Mouse (Mus musculus) kidney, embryonic 15.5 days (tissue): Measurements from ENCODE around the gene Fzr1. TPM values are rescaled to one million over a fixed set of nuclear protein-coding genes. Genes with fewer than 3 reads are reported as not detected.

Source experiments
- ATAC-seq: fragments of 200-750 bp; cut with Nextera tagmentation; replicated peaks from 2 replicates; pipeline ENCODE4 v1.8.0; 2017; ENCODE audit warnings: moderate TSS enrichment; ENCODE audit not compliant: low FRiP score
- H3K27ac ChIP-seq: fragments of 300-500 bp; sonication (generic); 2 replicates; pipeline ENCODE4 v1.5.1; 2015; ENCODE audit warnings: mild to moderate bottlenecking, inconsistent platforms
- H3K27me3 ChIP-seq: fragments of 300-500 bp; sonication (generic); 2 replicates; pipeline ENCODE4 v1.6.1; 2015; ENCODE audit warnings: inconsistent platforms
- H3K36me3 ChIP-seq: fragments of 300-500 bp; sonication (generic); 2 replicates; pipeline ENCODE4 v1.6.1; 2015; ENCODE audit warnings: inconsistent platforms
- H3K4me1 ChIP-seq: fragments of 300-500 bp; sonication (generic); 2 replicates; pipeline ENCODE4 v1.6.1; 2015; ENCODE audit warnings: inconsistent platforms
- H3K4me2 ChIP-seq: fragments of 300-500 bp; sonication (generic); 2 replicates; pipeline ENCODE4 v1.6.1; 2015; ENCODE audit warnings: moderate library complexity, mild to moderate bottlenecking, inconsistent platforms
- H3K4me3 ChIP-seq: fragments of 300-500 bp; sonication (generic); replicated peaks from 2 replicates; pipeline ENCODE4 v1.5.1; 2015; ENCODE audit warnings: mild to moderate bottlenecking, inconsistent platforms
- H3K9ac ChIP-seq: fragments of 300-500 bp; sonication (generic); 2 replicates; pipeline ENCODE4 v1.6.1; 2015; ENCODE audit warnings: mild to moderate bottlenecking, inconsistent platforms
- H3K9me3 ChIP-seq: fragments of 300-500 bp; sonication (generic); replicated peaks from 2 replicates; pipeline ENCODE4 v1.6.1; 2016; ENCODE audit warnings: inconsistent platforms
- WGBS: fragments of 180-500 bp; shearing (Covaris S2); methylation state at CpG from one replicate; pipeline ENCODE4 v1.1.7; 2015; ENCODE audit warnings: mixed read lengths; 5-methylcytosine and 5-hydroxymethylcytosine counted together
- polyA plus RNA-seq: library from polyadenylated mRNA; unstranded; fragments of >200 nt; fragmentation: Nextera tagmentation; extraction: Ambion mirVana; gene quantifications from 2 replicates; pipeline ENCODE4 v1.2.1, GENCODE M21; 2015

The Fzr1 gene
- polyA plus RNA-seq, 1 experiment from 2014 or later: 114 TPM

GRCm38 (mm10) chr10:81413310-81414261, 35.3 kb upstream of the Fzr1 start:
- Histone ChIP-seq H3K27me3 (no peaks in the 10 kb centered on the region), H3K4me1 (peaks cover 100% of the 10 kb centered on the region), H3K36me3 (peaks cover 14% of the 10 kb centered on the region), H3K4me2 (peak overlapping the region; percentile 46), H3K4me3 (peak overlapping the region; percentile 20), H3K9me3 (no peaks in the 10 kb centered on the region), H3K27ac (peak overlapping the region; percentile 84), H3K9ac (0 out of 2 replicates have a peak overlapping the region, but pooled peaks have one; percentile 15)
- 31% methylated on average over 26 of the region's 26 CpGs for WGBS
- peak; percentile 16; the same call in 1 of the 2 replicates for ATAC-seq

DNA sequence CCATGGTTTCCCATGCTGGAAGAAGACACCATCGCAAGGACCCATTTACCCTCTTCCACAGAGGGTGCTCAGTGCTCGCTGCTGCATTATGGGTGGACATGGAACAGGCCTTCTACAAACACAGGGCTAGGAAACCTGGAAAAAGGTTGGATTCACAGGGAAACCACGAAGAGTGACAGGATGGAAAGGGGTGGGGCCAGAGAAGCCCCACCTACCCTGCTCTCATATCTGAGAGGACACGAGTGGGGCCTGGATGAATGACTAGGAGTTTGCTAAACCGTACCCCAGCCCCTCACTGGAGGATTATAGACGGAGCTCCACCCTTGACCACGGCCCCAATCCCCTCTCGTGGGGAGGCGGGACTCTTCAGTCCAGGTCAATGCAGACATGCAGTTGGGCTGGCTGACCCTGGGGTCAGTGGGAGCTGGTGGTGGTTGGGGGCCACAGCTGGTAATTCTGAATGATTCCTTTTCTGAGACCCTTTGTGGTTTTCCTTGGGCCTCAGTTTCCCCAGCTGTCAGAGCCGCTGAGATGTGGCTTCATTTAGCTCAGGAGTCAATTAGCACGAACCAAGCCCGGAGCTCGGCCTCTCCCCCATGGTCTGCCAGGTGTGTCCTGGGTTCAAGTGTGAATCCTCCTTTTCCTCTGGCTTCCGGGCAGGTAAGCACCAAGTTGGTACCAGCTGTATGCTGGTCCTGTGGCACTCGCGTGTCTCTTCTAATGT, 34.4 kb upstream of the Fzr1 start:
- Histone ChIP-seq H3K4me3 (no peak overlapping the region), H3K27ac (peak overlapping the region; percentile 84), H3K36me3 (peaks cover 22% of the 10 kb centered on the region), H3K9ac (no peak overlapping the region), H3K27me3 (no peaks in the 10 kb centered on the region), H3K4me1 (peaks cover 100% of the 10 kb centered on the region), H3K4me2 (no peak overlapping the region), H3K9me3 (no peaks in the 10 kb centered on the region)
- WGBS: 80% methylated on average over 16 of the region's 16 CpGs
- ATAC-seq: no peak

- no peak for ATAC-seq
- Histone ChIP-seq H3K27me3 (no peaks in the 10 kb centered on the region), H3K4me1 (peaks cover 100% of the 10 kb centered on the region), H3K4me2 (0 out of 2 replicates have a peak overlapping the region, but pooled peaks have one; percentile 15), H3K27ac (peak overlapping the region; percentile 84), H3K9ac (no peak overlapping the region), H3K9me3 (no peaks in the 10 kb centered on the region), H3K36me3 (peaks cover 29% of the 10 kb centered on the region), H3K4me3 (no peak overlapping the region)
- 56% methylated on average over 18 of the region's 18 CpGs for WGBS
These were observed 33.4 kb upstream of the Fzr1 start for GRCm38 (mm10) chr10:81411471-81412400.

DNA sequence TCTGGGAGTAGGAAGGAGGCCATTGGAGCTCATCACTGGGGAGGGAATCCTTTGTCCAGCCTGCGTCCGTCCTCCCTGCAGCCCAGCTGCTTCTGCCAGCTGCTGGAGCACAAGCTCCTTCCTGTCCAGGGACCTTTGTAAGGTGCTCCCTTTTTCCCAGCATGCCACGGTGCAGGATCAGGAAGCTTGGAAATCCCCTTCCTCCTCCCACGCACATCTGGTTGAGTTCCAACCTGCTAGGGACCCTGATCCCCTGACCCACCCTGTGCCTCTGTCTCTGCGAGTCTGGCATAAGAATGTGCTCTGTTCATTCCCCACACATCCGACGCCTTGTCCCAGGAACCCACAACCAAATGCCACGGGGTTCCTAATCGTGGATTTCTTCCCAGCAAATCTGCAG, 32.7 kb upstream of the Fzr1 start:
- no peak for ATAC-seq
- Histone ChIP-seq H3K9ac (no peak overlapping the region), H3K4me2 (peak overlapping the region; percentile 37), H3K9me3 (no peaks in the 10 kb centered on the region), H3K27me3 (no peaks in the 10 kb centered on the region), H3K4me3 (no peak overlapping the region), H3K27ac (peak overlapping the region; percentile 84), H3K36me3 (peaks cover 37% of the 10 kb centered on the region), H3K4me1 (peaks cover 97% of the 10 kb centered on the region)
- WGBS: 49% methylated on average over 9 of the region's 9 CpGs

- Histone ChIP-seq H3K27ac (peak overlapping the region; percentile 84), H3K27me3 (no peaks in the 10 kb centered on the region), H3K4me2 (peak overlapping the region; percentile 37), H3K4me1 (peaks cover 95% of the 10 kb centered on the region), H3K4me3 (no peak overlapping the region), H3K36me3 (peaks cover 43% of the 10 kb centered on the region), H3K9me3 (no peaks in the 10 kb centered on the region), H3K9ac (no peak overlapping the region)
- no peak for ATAC-seq
- 59% methylated on average over 4 of the region's 4 CpGs for WGBS
These were observed 32.0 kb upstream of the Fzr1 start for GRCm38 (mm10) chr10:81410350-81410749.

DNA sequence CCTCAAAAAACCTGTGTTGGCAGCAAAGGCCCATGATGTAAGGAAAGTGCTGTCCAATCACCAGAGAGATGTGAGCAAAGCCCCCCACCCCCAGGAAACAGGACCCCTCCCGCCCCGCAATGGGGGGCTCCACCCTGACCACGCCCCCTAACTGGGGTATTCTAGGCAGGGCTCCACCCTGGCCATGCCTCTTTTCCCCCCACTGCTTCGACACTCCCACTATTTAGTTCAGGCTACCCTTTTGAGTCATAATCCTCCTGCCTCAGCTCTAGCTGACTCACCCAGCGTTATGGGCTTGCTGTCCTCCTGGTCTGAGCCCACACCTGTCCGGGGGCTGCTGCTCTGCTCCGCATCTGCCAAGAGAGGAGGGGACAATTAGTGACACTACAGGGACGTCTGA, 31.0 kb upstream of the Fzr1 start:
- WGBS: 22% methylated on average over 8 of the region's 8 CpGs
- Histone ChIP-seq H3K27ac (peak overlapping the region; percentile 84), H3K9me3 (no peaks in the 10 kb centered on the region), H3K4me2 (peak overlapping the region; percentile 37), H3K36me3 (peaks cover 52% of the 10 kb centered on the region), H3K9ac (0 out of 2 replicates have a peak overlapping the region, but pooled peaks have one; percentile 8), H3K4me1 (peaks cover 92% of the 10 kb centered on the region), H3K27me3 (no peaks in the 10 kb centered on the region), H3K4me3 (peak overlapping the region; percentile 10; the same call in 1 of the 2 replicates)
- no peak for ATAC-seq

GRCm38 (mm10) chr10:81408871-81409291, 30.6 kb upstream of the Fzr1 start:
- peak overlapping the region; percentile 37; the same call in 1 of the 2 replicates for H3K4me2 ChIP-seq
- H3K36me3 ChIP-seq: peaks cover 57% of the 10 kb centered on the region
- no peaks in the 10 kb centered on the region for H3K27me3 ChIP-seq
- ATAC-seq: peak; percentile 34
- H3K4me3 ChIP-seq: no peak overlapping the region
- peak overlapping the region; percentile 84 for H3K27ac ChIP-seq
- H3K9ac ChIP-seq: 0 out of 2 replicates have a peak overlapping the region, but pooled peaks have one; percentile 8
- WGBS: 21% methylated on average over 9 of the region's 9 CpGs
- no peaks in the 10 kb centered on the region for H3K9me3 ChIP-seq
- H3K4me1 ChIP-seq: peaks cover 92% of the 10 kb centered on the region

GRCm38 (mm10) chr10:81408424-81408729, 30.1 kb upstream of the Fzr1 start:
- Histone ChIP-seq H3K9me3 (no peaks in the 10 kb centered on the region), H3K27me3 (no peaks in the 10 kb centered on the region), H3K9ac (no peak overlapping the region), H3K4me2 (peak overlapping the region; percentile 37), H3K4me1 (peaks cover 92% of the 10 kb centered on the region), H3K27ac (peak overlapping the region; percentile 84), H3K36me3 (peaks cover 60% of the 10 kb centered on the region), H3K4me3 (no peak overlapping the region)
- no peak for ATAC-seq
- 57% methylated on average over 13 of the region's 13 CpGs for whole genome bisulfite sequencing

DNA sequence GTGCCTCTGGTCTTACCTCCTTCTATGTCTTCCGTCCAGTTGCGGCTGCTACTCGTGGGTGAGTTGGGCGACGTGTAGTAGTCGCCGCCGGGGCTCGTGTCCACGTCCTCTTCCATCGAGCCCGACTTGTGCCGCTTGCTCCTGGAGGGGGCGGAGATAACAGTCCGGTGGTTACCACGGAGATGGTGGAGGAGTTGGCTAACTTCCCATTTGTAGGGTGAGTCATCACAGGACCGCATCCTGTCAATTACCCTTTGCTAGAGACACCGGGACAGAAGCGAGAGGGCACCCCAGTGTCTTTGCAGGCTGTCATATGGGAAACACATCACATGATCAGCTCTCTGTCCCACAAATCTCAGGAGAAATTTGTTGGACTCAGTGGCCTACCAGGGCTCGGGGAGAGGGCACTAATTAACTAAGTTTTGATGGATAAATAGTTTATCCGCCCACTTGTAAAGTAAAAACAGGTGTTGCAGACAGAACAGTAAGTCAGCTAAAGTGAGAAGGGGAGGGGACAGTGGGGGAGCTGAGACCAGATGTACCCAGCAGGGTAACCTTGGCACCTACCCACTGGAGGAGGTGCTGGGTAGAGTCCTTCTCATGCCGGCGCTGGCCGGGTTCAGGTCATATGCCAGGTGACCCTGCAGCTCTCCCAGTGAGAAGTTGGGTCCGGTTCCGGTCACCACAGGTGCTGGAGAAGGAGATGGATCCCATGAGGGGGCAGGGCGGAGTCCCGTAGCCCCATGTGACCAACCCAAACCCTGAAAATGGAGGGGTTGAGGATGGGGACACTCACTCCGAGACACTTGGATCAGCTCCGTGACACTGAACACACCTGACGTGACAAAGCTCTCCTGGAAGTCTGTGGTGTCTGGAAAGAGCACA, 29.5 kb upstream of the Fzr1 start:
- H3K9me3 ChIP-seq: no peaks in the 10 kb centered on the region
- ATAC-seq: no peak; the same call in 1 of the 2 replicates
- H3K4me3 ChIP-seq: peak overlapping the region; percentile 23
- 25% methylated on average over 31 of the region's 31 CpGs for WGBS
- H3K4me1 ChIP-seq: peaks cover 92% of the 10 kb centered on the region
- H3K4me2 ChIP-seq: peak overlapping the region; percentile 48
- peak overlapping the region; percentile 84 for H3K27ac ChIP-seq
- peaks cover 57% of the 10 kb centered on the region for H3K36me3 ChIP-seq
- no peaks in the 10 kb centered on the region for H3K27me3 ChIP-seq
- no peak overlapping the region for H3K9ac ChIP-seq

- Histone ChIP-seq H3K4me2 (peak overlapping the region; percentile 48), H3K4me3 (peak overlapping the region; percentile 23), H3K9ac (no peak overlapping the region), H3K9me3 (no peaks in the 10 kb centered on the region), H3K4me1 (peaks cover 92% of the 10 kb centered on the region), H3K27me3 (no peaks in the 10 kb centered on the region), H3K27ac (peak overlapping the region; percentile 45), H3K36me3 (peaks cover 57% of the 10 kb centered on the region)
- 38% methylated on average over 24 of the region's 24 CpGs for WGBS
- ATAC-seq: no peak
These were observed 28.5 kb upstream of the Fzr1 start for GRCm38 (mm10) chr10:81406504-81407440.
